Mouse (Mus musculus) kidney, postnatal 0 days (tissue): ENCODE results near the gene Tpr. TPM values are rescaled to one million over a fixed set of nuclear protein-coding genes. Genes with fewer than 3 reads are reported as not detected.

Source experiments
- ATAC-seq: fragments of 200-750 bp; cut with Nextera tagmentation; replicated peaks from 2 replicates; pipeline ENCODE4 v1.8.0; 2017; ENCODE audit warnings: low read depth, moderate number of reproducible peaks, moderate TSS enrichment, moderate library complexity; ENCODE audit not compliant: low FRiP score
- DNase-seq: peaks from one replicate; pipeline ENCODE4 v3.0.0-alpha.2; 2016; ENCODE audit warnings: low spot score
- H3K27ac ChIP-seq: fragments of 300-500 bp; sonication (generic); 2 replicates; pipeline ENCODE4 v1.5.1; 2014; ENCODE audit warnings: mild to moderate bottlenecking
- H3K27me3 ChIP-seq: fragments of 300-500 bp; sonication (generic); 2 replicates; pipeline ENCODE4 v1.6.1; 2014; ENCODE audit warnings: low read length, mixed read lengths; ENCODE audit not compliant: insufficient read depth
- H3K36me3 ChIP-seq: fragments of 300-500 bp; sonication (generic); 2 replicates; pipeline ENCODE4 v1.6.1; 2014; ENCODE audit warnings: low read length, mixed read lengths; ENCODE audit not compliant: insufficient read depth
- H3K4me1 ChIP-seq: fragments of 300-500 bp; sonication (generic); replicated peaks from 2 replicates; pipeline ENCODE4 v1.6.1; 2014; ENCODE audit warnings: antibody characterized with exemption, low read length, mixed read lengths; ENCODE audit not compliant: insufficient read depth
- H3K4me2 ChIP-seq: fragments of 300-500 bp; sonication (generic); 2 replicates; pipeline ENCODE4 v1.6.1; 2014; ENCODE audit warnings: mild to moderate bottlenecking, low read length, moderate library complexity, mixed read lengths
- H3K4me3 ChIP-seq: fragments of 300-500 bp; sonication (generic); replicated peaks from 2 replicates; pipeline ENCODE4 v1.5.1; 2014; ENCODE audit warnings: low read depth, low read length
- H3K9ac ChIP-seq: fragments of 300-500 bp; sonication (generic); 2 replicates; pipeline ENCODE4 v1.6.1; 2014; ENCODE audit warnings: low read depth, low read length
- H3K9me3 ChIP-seq: fragments of 300-500 bp; sonication (generic); replicated peaks from 2 replicates; pipeline ENCODE4 v1.6.1; 2016; ENCODE audit warnings: low read length, inconsistent platforms, mixed read lengths
- CTCF ChIP-seq: IDR thresholded peaks from 2 replicates; pipeline ENCODE4 v1.5.1; 2016; ENCODE audit warnings: antibody characterized with exemption, low read depth, mild to moderate bottlenecking, moderate library complexity
- WGBS: fragments of 180-500 bp; shearing (Covaris S2); extraction: QIAGEN DNeasy Blood & Tissue Kit; methylation state at CpG from one replicate; pipeline ENCODE4 v1.1.7; 2014; 5-methylcytosine and 5-hydroxymethylcytosine counted together
- polyA plus RNA-seq: library from polyadenylated mRNA; unstranded; fragments of >200 nt; fragmentation: Nextera tagmentation; extraction: Ambion mirVana; gene quantifications from 2 replicates; pipeline ENCODE4 v1.2.1, GENCODE M21; 2015

Tpr gene
- polyA plus RNA-seq, 1 experiment from 2014 or later = 138 TPM

DNA sequence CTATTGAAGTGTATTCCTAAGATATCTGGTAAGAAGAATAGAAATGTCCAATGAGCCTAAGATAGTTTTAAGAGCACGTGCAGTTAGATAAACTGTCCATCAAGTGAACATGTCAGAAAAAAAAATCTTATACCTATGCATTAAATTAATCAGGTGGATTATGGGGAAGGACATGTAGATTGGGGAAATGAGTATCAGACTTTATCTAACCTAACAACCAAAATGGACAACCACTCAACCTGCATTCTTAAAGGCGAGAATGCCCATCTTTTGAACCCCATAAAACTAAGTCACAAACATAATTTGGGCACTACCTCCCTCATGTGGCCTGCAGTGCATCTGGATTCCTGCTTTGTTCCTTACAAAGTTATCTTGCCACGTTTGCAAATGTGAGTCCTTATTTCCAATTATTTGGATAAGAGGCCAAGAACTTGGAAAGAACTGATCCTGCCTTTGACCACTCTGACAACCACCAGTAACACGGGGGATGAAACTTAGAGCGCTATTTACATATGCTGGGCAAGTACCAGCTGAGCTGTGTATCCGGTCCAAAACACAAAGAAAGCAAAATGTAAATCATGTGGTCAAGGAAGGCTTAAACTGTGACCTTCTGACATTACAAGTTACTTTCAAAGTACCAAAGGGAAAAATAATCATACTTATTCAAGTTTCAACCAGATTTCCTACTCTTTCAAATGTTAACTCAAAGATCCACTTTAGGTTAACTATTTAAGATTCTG is 3.1 kb upstream of the Tpr start:
- Histone ChIP-seq H3K4me3 (no peak overlapping the region), H3K9ac (no peak overlapping the region), H3K4me2 (no peak overlapping the region), H3K9me3 (no peaks in the 10 kb centered on the region), H3K4me1 (0 out of 2 replicates have a peak, but pooled peaks cover 5% of the 10 kb centered on the region), H3K27me3 (no peaks in the 10 kb centered on the region), H3K36me3 (peaks cover 12% of the 10 kb centered on the region; the same call in 1 of the 2 replicates), H3K27ac (no peak overlapping the region)
- ATAC-seq (no peak), DNase-seq (no peak)
- TF ChIP-seq CTCF = no peak
- WGBS = 86% methylated on average over 6 of the region's 6 CpGs

DNA sequence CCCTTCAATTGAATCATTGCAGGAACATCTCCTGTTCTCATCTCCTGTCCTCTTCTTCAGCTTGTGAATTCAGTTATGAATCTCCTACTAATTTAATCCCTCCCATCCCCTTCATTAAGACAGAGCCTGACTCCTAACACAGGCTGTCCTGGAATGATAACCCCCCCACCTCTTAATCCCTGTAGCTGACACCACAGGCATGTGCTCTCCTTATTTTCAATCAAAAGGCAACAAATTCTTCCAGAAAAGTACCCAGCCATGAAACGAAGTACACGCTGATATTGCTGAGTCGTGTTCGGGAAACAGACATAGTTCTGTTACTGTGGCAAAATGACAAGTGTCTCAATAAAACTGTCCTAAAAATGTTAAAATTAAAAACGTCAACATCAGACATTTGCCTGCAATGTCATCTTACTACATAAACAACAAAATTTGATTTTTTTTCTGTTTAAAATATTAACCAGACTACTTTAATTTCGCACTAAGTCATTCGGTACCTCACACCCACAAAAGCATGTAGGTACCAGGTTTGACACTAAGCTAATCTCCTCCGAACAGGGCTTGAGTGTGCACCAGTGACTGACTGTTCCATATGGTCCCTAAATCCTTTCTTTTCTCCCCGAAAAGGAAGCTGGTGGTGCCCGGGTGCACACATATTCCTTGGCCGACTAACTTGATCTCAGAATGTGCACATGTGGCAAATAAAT is 554 bp upstream of the Tpr start:
- Histone ChIP-seq H3K27me3 (no peaks in the 10 kb centered on the region), H3K4me3 (peak overlapping the region; percentile 76), H3K4me2 (peak overlapping the region; percentile 56), H3K4me1 (0 out of 2 replicates have a peak, but pooled peaks cover 5% of the 10 kb centered on the region), H3K36me3 (peaks cover 9% of the 10 kb centered on the region), H3K27ac (peak overlapping the region; percentile 88), H3K9ac (peak overlapping the region; percentile 56), H3K9me3 (no peaks in the 10 kb centered on the region)
- ATAC-seq (peak; percentile 2), DNase-seq (no peak)
- TF ChIP-seq CTCF = no peak
- 21% methylated on average over 11 of the region's 11 CpGs for WGBS

DNA sequence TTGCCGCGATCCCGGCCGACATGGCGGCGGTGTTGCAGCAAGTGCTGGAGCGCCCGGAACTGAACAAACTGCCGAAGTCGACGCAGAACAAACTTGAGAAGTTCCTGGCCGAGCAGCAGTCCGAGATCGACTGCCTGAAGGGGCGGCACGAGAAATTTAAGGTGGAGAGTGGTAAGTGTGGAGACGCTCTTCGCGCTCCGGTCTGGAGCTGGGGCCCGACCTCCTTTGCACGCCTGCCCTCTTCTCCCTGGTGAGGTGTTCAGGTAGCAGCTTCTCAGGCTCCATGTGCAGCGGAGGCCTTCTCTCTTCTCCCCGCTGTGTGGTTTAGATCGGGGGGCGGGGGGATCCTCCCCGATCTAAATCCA is 832 bp downstream of the Tpr start:
- peak overlapping the region; percentile 76 for H3K4me3 ChIP-seq
- peak; percentile 47; the same call in 1 of the 2 replicates for ATAC-seq
- H3K9ac ChIP-seq = peak overlapping the region; percentile 76
- H3K27me3 ChIP-seq = no peaks in the 10 kb centered on the region
- TF ChIP-seq CTCF = no peak
- H3K4me2 ChIP-seq = peak overlapping the region; percentile 70
- DNase-seq = no peak
- peak overlapping the region; percentile 81 for H3K27ac ChIP-seq
- under 1% methylated on average over 27 of the region's 27 CpGs for WGBS
- 0 out of 2 replicates have a peak, but pooled peaks cover 5% of the 10 kb centered on the region for H3K4me1 ChIP-seq
- no peaks in the 10 kb centered on the region for H3K9me3 ChIP-seq
- peaks cover 15% of the 10 kb centered on the region for H3K36me3 ChIP-seq

GRCm38 (mm10) chr1:150396001-150396400 is 3.4 kb downstream of the Tpr start:
- no peak overlapping the region for H3K27ac ChIP-seq
- H3K27me3 ChIP-seq = no peaks in the 10 kb centered on the region
- DNase-seq = no peak
- WGBS = 86% methylated on average over 3 of the region's 3 CpGs
- no peak overlapping the region for H3K4me2 ChIP-seq
- no peak for TF ChIP-seq CTCF
- no peak overlapping the region for H3K9ac ChIP-seq
- 0 out of 2 replicates have a peak, but pooled peaks cover 5% of the 10 kb centered on the region for H3K4me1 ChIP-seq
- no peaks in the 10 kb centered on the region for H3K9me3 ChIP-seq
- peaks cover 20% of the 10 kb centered on the region for H3K36me3 ChIP-seq
- no peak for ATAC-seq
- H3K4me3 ChIP-seq = no peak overlapping the region

DNA sequence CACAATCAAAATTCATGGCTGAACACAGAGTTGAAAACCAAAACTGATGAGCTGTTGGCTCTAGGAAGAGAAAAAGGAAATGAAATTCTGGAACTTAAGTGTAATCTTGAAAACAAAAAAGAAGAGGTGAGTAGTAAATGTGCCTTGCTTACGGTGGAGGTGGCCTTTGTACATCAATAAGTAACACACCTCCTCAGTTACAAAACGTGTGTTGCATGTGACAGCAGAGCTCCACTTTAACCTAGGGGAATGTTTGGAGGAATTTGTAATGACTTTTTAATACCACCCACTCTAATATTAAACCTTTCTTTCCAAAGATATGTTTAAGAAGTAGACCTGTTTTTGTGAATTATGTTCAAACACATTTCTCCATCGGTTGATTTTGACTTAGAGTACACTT is 11.3 kb downstream of the Tpr start:
- peaks cover 34% of the 10 kb centered on the region for H3K36me3 ChIP-seq
- ATAC-seq = no peak
- WGBS = 92% methylated on average over 3 of the region's 3 CpGs

DNA sequence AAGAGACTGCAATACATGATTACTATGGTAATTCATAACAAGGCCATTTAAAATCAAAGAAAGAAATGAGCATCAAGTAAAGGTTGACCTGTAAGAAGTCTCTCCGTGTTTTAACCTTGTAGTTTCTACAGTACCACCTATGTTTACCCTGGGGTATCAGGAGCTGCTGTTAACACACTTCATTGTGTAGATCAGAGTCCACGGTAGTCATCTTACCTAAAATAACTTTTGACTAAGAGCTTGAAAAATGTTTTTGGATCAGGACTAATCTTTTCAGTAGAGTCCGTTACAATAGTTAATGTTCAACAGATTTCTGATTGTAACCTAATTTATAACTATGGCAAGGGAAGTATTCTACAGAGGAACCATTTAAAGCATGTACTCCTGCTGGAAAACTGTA is 11.9 kb downstream of the Tpr start:
- H3K27ac ChIP-seq = no peak overlapping the region
- no peaks in the 10 kb centered on the region for H3K9me3 ChIP-seq
- no peak for ATAC-seq
- no peaks in the 10 kb centered on the region for H3K4me1 ChIP-seq
- no peak overlapping the region for H3K4me3 ChIP-seq
- H3K4me2 ChIP-seq = no peak overlapping the region
- no peaks in the 10 kb centered on the region for H3K27me3 ChIP-seq
- no peak overlapping the region for H3K9ac ChIP-seq
- peaks cover 33% of the 10 kb centered on the region for H3K36me3 ChIP-seq
- no peak for DNase-seq
- TF ChIP-seq CTCF = no peak
- 82% methylated on average over 3 of the region's 3 CpGs for WGBS

More for the DNA sequence above, 11.3 kb downstream of the Tpr start:
- TF ChIP-seq CTCF = no peak
- no peaks in the 10 kb centered on the region for H3K27me3 ChIP-seq
- no peak for DNase-seq
- H3K9me3 ChIP-seq = no peaks in the 10 kb centered on the region
- no peak overlapping the region for H3K9ac ChIP-seq
- H3K4me2 ChIP-seq = no peak overlapping the region
- no peaks in the 10 kb centered on the region for H3K4me1 ChIP-seq
- H3K27ac ChIP-seq = no peak overlapping the region
- no peak overlapping the region for H3K4me3 ChIP-seq
